Mouse (Mus musculus) lung, embryonic 15.5 days (tissue): ENCODE data around the gene Cyp17a1. TPM values are rescaled to one million over a fixed set of nuclear protein-coding genes. Genes with fewer than 3 reads are reported as not detected.

Experiments used
- ATAC-seq: fragments of 200-750 bp; cut with Nextera tagmentation; 2 replicates; pipeline ENCODE4 v1.8.0; 2017; ENCODE audit warnings: moderate number of reproducible peaks, borderline replicate concordance; ENCODE audit not compliant: low FRiP score, low TSS enrichment; ENCODE audit errors: extremely low read depth
- H3K27ac ChIP-seq: fragments of 300-500 bp; sonication (generic); 2 replicates; pipeline ENCODE4 v1.5.1; 2015; ENCODE audit warnings: moderate library complexity, mild to moderate bottlenecking, inconsistent platforms
- H3K27me3 ChIP-seq: fragments of 300-500 bp; sonication (generic); 2 replicates; pipeline ENCODE4 v1.6.1; 2015; ENCODE audit warnings: inconsistent platforms
- H3K36me3 ChIP-seq: fragments of 300-500 bp; sonication (generic); 2 replicates; pipeline ENCODE4 v1.6.1; 2015; ENCODE audit warnings: inconsistent platforms
- H3K4me1 ChIP-seq: fragments of 300-500 bp; sonication (generic); 2 replicates; pipeline ENCODE4 v1.6.1; 2015; ENCODE audit warnings: inconsistent platforms
- H3K4me2 ChIP-seq: fragments of 300-500 bp; sonication (generic); 2 replicates; pipeline ENCODE4 v1.6.1; 2015; ENCODE audit warnings: inconsistent platforms, mild to moderate bottlenecking, moderate library complexity
- H3K4me3 ChIP-seq: fragments of 300-500 bp; sonication (generic); 2 replicates; pipeline ENCODE4 v1.5.1; 2015; ENCODE audit warnings: mild to moderate bottlenecking, inconsistent platforms
- H3K9ac ChIP-seq: fragments of 300-500 bp; sonication (generic); 2 replicates; pipeline ENCODE4 v1.6.1; 2015; ENCODE audit warnings: inconsistent platforms
- H3K9me3 ChIP-seq: fragments of 300-500 bp; sonication (generic); 2 replicates; pipeline ENCODE4 v1.6.1; 2016; ENCODE audit warnings: inconsistent platforms
- WGBS: fragments of 180-500 bp; shearing (Covaris S2); methylation state at CpG from one replicate; pipeline ENCODE4 v1.1.7; 2015; 5-methylcytosine and 5-hydroxymethylcytosine counted together
- polyA plus RNA-seq: library from polyadenylated mRNA; unstranded; fragments of >200 nt; fragmentation: Nextera tagmentation; extraction: Ambion mirVana; gene quantifications from 2 replicates; pipeline ENCODE4 v1.2.1, GENCODE M21; 2015

Gene Cyp17a1
- 0.10 TPM in 1 of 2 replicates, not detected in the other for polyA plus RNA-seq

DNA sequence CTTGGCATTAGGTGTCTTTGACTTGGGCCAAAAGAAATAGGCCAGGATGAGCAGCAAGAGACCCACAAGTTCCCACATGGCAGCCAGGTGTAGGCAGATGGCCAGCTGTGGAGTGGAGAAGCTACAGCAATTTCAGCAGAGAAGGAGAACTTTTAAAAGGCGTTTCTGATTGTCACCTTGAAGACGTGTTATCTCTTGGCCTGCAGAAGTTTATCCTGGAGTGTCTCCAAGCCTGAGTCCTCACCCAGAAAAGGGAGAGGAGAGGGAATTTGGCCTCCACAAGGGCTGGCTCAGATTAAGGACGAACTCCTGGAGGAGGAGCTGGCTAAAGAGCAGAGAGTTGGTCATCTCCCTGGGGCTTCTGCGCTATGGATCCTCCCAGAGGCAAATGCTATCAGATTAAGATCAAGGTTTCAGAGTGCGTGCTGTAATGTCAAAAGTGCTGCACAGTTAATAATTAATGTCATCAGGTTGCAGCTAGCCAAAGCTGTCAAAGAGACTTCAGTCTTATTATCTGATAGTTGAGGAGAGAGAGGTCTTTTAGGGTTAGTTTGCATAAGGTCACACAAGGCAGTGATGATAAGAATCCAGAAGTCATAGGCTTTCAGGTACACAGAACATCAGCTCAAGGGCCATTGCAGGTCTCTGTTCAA is at the start of gene Cyp17a1:
Gene Cyp17a1 (minus strand): TSS at position 407 of the 653 bp plus-strand sequence.
- no peak within 1 kb of the TSS for H3K27ac ChIP-seq
- H3K4me3 ChIP-seq, result no peak within 1 kb of the TSS
- 0 out of 2 replicates have a peak, but pooled peaks cover 3% of the 10 kb centered on the region for H3K27me3 ChIP-seq
- H3K36me3 ChIP-seq, result no peaks in the 10 kb centered on the region
- ATAC-seq, result no peak
- no peaks in the 10 kb centered on the region for H3K4me1 ChIP-seq
- H3K4me2 ChIP-seq, result no peak within 1 kb of the TSS
- 27% methylated on average over 5 of the region's 5 CpGs for WGBS
- H3K9ac ChIP-seq, result no peak within 1 kb of the TSS
- H3K9me3 ChIP-seq, result no peaks in the 10 kb centered on the region

DNA sequence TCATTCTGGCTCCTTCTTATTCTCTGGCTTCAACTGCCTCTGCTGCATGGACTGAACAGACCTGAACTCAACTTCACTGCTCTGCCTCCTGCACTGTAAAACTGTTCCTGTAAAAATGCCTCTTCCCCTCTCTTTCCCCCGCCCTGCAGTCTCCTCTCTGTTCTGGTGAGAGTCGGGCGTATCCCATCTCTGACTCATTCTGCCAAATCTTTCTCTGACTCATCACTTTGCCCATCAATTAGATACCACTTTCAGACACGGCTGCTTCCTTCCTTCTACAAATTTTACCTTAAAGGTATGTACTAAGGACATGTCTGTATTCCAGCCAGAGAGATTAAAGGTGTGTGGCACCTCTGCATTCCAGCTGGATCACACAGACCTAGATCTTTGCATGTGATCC is 45.2 kb upstream of the Cyp17a1 start:
- WGBS, result 77% methylated on average over 4 of the region's 4 CpGs
- no peak overlapping the region for H3K27ac ChIP-seq
- no peaks in the 10 kb centered on the region for H3K4me1 ChIP-seq
- ATAC-seq, result no peak
- peaks cover 5% of the 10 kb centered on the region; the same call in 1 of the 2 replicates for H3K36me3 ChIP-seq
- no peaks in the 10 kb centered on the region; the same call in 1 of the 2 replicates for H3K9me3 ChIP-seq
- H3K4me3 ChIP-seq, result no peak overlapping the region
- H3K4me2 ChIP-seq, result no peak overlapping the region
- no peak overlapping the region for H3K9ac ChIP-seq
- no peaks in the 10 kb centered on the region for H3K27me3 ChIP-seq

DNA sequence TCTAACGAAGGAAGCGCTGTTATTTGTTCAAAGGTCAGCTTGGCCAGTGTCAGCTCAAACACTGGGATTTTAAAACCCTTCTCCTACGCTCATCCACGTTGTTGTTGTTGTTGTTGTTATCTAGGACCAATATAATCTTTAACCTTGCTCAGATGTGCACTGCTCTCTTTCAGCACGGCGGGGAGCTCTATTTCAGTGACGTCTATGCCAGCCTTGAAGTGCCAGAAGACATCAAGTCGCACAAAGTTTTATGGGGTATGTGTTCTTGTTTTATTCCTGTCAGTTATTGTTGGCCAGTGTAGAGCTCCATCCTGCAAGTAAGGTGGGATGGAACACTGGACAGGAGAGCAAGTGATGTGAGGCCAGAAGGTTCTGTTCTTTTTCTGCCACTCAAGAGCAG is 42.0 kb upstream of the Cyp17a1 start:
- no peak overlapping the region for H3K27ac ChIP-seq
- H3K4me1 ChIP-seq, result no peaks in the 10 kb centered on the region
- ATAC-seq, result no peak
- H3K27me3 ChIP-seq, result no peaks in the 10 kb centered on the region
- H3K4me2 ChIP-seq, result no peak overlapping the region
- 86% methylated on average over 8 of the region's 8 CpGs for WGBS
- H3K4me3 ChIP-seq, result no peak overlapping the region
- H3K36me3 ChIP-seq, result peaks cover 5% of the 10 kb centered on the region; the same call in 1 of the 2 replicates
- no peaks in the 10 kb centered on the region; the same call in 1 of the 2 replicates for H3K9me3 ChIP-seq
- H3K9ac ChIP-seq, result no peak overlapping the region

DNA sequence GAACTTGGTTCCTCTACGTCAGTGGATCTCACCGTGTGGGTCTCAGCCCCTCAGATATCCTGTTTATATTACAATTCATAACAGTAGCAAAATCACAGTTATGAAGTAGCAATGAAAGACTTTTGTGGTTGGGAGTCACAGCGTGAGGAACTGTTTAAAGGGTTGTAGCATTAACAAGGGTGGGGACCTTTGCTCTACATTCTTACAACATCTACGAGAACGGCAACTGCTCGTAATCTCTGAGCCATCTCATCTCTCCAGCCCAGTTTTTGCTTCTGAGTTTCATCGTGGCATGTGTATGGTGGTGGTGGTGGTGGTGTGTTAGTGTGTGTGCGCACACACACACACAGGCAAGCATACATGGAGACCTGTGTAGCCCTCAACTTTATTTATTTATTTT is 41.3 kb upstream of the Cyp17a1 start:
- Histone ChIP-seq H3K9me3 (no peaks in the 10 kb centered on the region; the same call in 1 of the 2 replicates), H3K27me3 (no peaks in the 10 kb centered on the region), H3K4me3 (no peak overlapping the region), H3K27ac (no peak overlapping the region), H3K9ac (no peak overlapping the region), H3K36me3 (peaks cover 5% of the 10 kb centered on the region; the same call in 1 of the 2 replicates), H3K4me2 (no peak overlapping the region), H3K4me1 (no peaks in the 10 kb centered on the region)
- WGBS, result 67% methylated on average over 8 of the region's 8 CpGs
- no peak for ATAC-seq

DNA sequence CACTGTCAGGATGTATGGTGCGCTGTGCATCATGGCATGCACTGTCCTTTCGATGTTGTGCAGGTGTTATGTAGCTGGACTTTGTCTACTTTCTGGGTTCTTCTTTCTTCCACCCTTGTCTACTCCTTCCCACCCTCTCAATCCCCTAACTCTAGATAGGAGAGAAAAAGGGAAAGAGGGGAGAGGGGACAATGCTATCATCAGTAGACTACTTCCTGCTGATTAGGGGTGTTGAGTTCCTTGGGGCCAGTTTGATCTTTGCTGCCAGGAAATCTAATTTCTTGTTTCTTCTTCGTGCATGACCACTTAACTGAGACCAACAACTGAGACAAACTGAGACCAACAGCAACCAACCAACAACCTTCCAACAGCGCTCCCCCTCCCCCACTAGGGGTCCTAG is 37.6 kb upstream of the Cyp17a1 start:
- Histone ChIP-seq H3K4me3 (no peak overlapping the region), H3K4me1 (peaks cover 15% of the 10 kb centered on the region), H3K36me3 (no peaks in the 10 kb centered on the region), H3K9me3 (no peaks in the 10 kb centered on the region), H3K27me3 (no peaks in the 10 kb centered on the region), H3K9ac (no peak overlapping the region), H3K4me2 (no peak overlapping the region), H3K27ac (no peak overlapping the region)
- no peak for ATAC-seq
- 79% methylated on average over 4 of the region's 4 CpGs for WGBS

DNA sequence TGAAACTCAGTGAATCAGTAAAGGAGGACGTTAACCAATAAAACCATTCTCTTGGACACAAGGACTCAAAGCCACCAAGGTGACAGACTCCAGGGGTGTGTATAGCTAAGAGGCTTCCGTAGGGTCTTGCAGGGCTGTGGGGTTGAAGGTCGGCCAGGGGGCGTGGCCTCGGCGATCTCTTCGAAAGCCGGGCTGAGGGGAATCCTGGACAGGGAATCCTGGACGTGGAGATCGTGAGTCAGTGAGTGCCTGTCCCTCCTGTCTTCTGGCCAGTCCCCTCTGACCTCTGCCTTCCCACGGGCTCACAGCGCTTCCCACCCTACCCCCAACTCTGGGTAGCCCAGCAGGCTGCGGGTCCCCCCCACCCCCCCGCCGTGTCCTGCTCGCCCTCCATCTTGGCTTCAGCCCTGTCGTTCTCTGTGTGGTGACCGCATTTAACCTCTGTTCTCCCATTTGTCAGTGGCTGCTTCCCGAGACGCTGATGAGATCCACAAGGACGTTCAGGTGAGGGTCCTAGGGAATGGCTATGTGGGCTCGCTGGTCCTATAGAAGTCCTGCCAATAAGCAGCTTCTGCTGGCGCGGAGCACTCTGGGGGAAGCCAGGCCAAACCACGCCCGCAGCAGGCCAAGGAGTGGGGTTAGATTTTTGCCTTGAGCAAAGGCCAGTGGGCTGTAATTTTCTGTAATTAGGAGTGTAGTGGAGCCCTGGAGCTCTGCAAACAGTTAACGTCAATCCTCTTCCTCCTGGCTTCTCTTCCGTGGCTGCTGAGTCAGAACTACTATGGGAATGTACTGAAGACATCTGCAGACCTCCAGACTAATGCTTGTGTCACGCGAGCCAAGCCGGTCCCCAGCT is 34.6 kb upstream of the Cyp17a1 start, which contains the start of gene As3mt:
Gene As3mt (plus strand): TSS at position 163 of the 856 bp plus-strand sequence.
- peaks cover 15% of the 10 kb centered on the region for H3K4me1 ChIP-seq
- ATAC-seq, result peak; percentile 74
- H3K4me2 ChIP-seq, result peak within 1 kb of the TSS; percentile 76
- H3K36me3 ChIP-seq, result no peaks in the 10 kb centered on the region
- peak within 1 kb of the TSS; percentile 42 for H3K9ac ChIP-seq
- peaks cover 3% of the 10 kb centered on the region; the same call in 1 of the 2 replicates for H3K27me3 ChIP-seq
- peak within 1 kb of the TSS; percentile 49 for H3K4me3 ChIP-seq
- no peaks in the 10 kb centered on the region for H3K9me3 ChIP-seq
- peak within 1 kb of the TSS; percentile 24; the same call in 1 of the 2 replicates for H3K27ac ChIP-seq
- 8% methylated on average over 31 of the region's 31 CpGs for WGBS

DNA sequence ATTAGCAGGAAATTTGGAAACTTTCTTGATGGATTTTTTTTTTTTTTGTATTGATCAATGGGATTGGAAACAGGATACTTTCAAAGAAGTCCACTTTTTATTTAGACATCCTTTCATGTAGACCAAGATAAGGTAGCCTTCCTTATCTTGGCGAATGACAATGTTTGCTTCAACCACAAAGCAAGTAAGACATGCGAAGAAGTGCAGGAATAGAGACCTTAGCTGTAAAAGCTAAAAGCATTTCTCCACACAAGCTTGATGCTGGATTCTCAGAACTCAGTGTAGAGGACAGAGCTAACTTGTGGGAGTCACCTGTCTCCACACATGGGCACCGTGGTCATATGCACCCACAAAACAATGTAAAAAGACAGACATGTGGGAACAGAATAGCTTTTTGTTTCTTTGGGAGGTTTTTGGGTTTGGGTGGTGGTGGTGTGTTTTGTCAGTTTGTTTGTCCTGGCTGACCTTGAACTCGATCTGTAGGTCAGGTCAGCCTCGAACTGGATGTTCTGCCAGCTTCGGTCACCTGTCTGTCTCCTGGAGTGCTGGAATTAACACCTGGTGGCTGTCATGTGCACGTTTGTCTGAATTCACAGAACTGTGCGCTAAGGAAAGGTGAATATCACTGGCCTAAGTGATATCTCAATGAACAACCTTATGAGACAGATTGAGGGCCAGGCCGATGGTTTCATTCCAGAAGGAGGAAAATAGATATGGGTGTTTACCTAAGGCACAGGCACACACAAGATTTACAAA is 33.7 kb upstream of the Cyp17a1 start:
- peak overlapping the region; percentile 76 for H3K4me2 ChIP-seq
- H3K27me3 ChIP-seq, result peaks cover 3% of the 10 kb centered on the region; the same call in 1 of the 2 replicates
- no peaks in the 10 kb centered on the region for H3K36me3 ChIP-seq
- no peaks in the 10 kb centered on the region for H3K9me3 ChIP-seq
- H3K27ac ChIP-seq, result no peak overlapping the region
- peak overlapping the region; percentile 42; the same call in 1 of the 2 replicates for H3K9ac ChIP-seq
- H3K4me3 ChIP-seq, result peak overlapping the region; percentile 49
- H3K4me1 ChIP-seq, result peaks cover 15% of the 10 kb centered on the region
- WGBS, result 54% methylated on average over 9 of the region's 9 CpGs
- ATAC-seq, result no peak

DNA sequence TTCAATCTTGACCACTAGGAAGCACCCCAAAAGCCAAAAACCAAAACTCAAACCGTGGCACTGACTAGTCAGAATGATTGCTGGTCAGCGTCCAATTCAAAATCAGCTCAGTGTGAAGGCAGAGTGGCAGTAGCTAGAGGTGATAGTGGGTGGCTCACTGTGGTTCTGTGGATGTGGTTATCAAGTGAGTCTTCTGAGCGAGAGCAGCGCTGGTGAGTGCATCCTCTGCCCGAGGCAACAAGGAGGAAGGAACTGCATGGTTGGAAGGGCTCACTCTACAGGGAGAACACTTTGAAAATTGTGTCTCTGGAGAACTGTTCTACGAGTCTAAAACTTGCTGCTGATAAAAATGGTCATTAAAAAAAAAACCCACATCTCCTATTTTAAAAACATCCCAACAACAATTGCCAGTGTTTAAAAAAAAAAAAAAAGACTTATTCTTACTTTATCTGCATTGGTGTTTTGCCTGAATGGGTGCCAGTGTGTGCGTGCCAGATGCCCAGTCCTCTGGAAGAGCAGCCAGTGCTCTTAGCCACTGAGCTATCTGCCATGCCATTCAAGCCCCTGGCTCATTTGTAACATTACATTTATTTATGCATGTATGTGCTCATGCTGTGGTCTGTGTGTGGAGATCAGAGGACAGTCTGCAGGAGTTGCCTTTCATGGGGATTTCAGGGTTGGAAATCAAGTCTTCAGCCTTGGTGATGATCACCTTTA is 33.0 kb upstream of the Cyp17a1 start:
- Histone ChIP-seq H3K4me1 (peaks cover 15% of the 10 kb centered on the region), H3K9ac (no peak overlapping the region), H3K36me3 (peaks cover 3% of the 10 kb centered on the region; the same call in 1 of the 2 replicates), H3K4me2 (no peak overlapping the region), H3K4me3 (no peak overlapping the region), H3K27ac (no peak overlapping the region), H3K27me3 (peaks cover 3% of the 10 kb centered on the region; the same call in 1 of the 2 replicates), H3K9me3 (no peaks in the 10 kb centered on the region)
- WGBS, result 61% methylated on average over 7 of the region's 7 CpGs
- no peak for ATAC-seq

DNA sequence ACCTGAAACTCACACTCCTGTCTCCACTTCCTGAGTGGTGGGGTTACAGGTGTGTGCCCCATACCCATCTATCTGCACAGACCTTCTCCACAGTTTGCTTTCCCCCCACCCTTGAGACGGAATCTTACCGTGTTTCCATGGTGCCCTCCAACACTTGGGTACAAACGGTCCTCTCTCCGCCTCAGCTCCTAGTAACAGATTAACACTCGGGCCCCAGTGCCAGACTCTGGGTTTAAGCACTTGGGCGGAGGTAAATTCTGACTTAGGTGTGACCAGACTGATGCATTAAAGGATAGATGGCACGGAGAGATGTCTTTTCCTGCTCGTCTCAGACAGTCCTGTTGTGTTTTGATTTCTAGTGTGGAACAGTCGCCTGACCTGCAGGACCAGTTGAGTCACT is 28.2 kb upstream of the Cyp17a1 start:
- no peak overlapping the region for H3K27ac ChIP-seq
- no peak overlapping the region for H3K4me3 ChIP-seq
- no peaks in the 10 kb centered on the region for H3K9me3 ChIP-seq
- ATAC-seq, result no peak
- H3K27me3 ChIP-seq, result peaks cover 3% of the 10 kb centered on the region
- H3K4me2 ChIP-seq, result no peak overlapping the region
- H3K9ac ChIP-seq, result no peak overlapping the region
- H3K36me3 ChIP-seq, result peaks cover 3% of the 10 kb centered on the region; the same call in 1 of the 2 replicates
- H3K4me1 ChIP-seq, result no peaks in the 10 kb centered on the region
- 67% methylated on average over 9 of the region's 9 CpGs for WGBS

DNA sequence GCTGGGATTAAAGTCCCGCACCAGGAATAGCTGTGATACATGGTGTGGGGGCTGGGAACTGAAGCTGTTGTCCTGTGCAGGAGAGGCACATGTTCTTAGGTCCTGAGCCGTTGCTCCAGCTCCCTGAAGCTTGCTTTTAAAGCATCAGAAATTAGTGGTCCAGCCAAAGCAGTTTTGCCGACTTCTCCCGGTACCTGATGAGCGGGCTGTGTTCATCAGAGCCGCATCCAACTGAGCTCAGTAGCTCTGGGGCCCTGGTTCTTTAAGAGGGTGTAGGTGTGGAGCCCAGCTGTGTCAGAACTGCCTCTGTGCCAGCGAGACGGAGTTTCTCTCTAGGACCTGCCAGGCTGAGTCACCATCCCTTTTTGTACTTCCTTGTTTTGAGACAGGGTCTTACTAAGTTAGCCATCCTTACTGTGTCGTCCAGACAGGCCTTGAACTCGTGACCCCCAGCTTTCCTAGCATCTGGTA is 26.1 kb upstream of the Cyp17a1 start:
- H3K4me3 ChIP-seq, result no peak overlapping the region
- H3K27me3 ChIP-seq, result no peaks in the 10 kb centered on the region; the same call in 1 of the 2 replicates
- no peaks in the 10 kb centered on the region for H3K9me3 ChIP-seq
- no peak overlapping the region for H3K4me2 ChIP-seq
- H3K9ac ChIP-seq, result no peak overlapping the region
- ATAC-seq, result no peak
- H3K4me1 ChIP-seq, result no peaks in the 10 kb centered on the region
- 64% methylated on average over 10 of the region's 10 CpGs for WGBS
- no peak overlapping the region for H3K27ac ChIP-seq
- H3K36me3 ChIP-seq, result peaks cover 3% of the 10 kb centered on the region; the same call in 1 of the 2 replicates
